Mouse (Mus musculus) left cerebral cortex, postnatal 4 days (tissue): ENCODE data around the gene Polk. TPM values are rescaled to one million over a fixed set of nuclear protein-coding genes. Genes with fewer than 3 reads are reported as not detected.

Source experiments
- total RNA-seq, 2 experiments: library from RNA; stranded (reverse); gene quantifications; 2 replicates each; pipeline ENCODE4 v1.2.3; 2021

Gene Polk
- total RNA-seq, 2 experiments from 2014 or later: 6.8 to 8.4 TPM

Other genes with a start within 250 kb of the Polk start
- gene Poc5, start 154.3 kb downstream of the Polk start, total RNA-seq: 10 to 100 TPM; 33.6 to 35.3 TPM
- not detected for gene Ankdd1b, start 71.4 kb downstream of the Polk start, total RNA-seq
- not detected for gene Gm17622, start 51.8 kb downstream of the Polk start, total RNA-seq
- 10 to 100 TPM; 50.8 to 51.5 TPM for gene Col4a3bp, start within 50 bp of the Polk start, total RNA-seq
- 100 to 1,000 TPM; 399 to 412 TPM for gene Hmgcr, start 128.4 kb upstream of the Polk start, total RNA-seq
- gene Ankrd31, start 205.7 kb upstream of the Polk start, total RNA-seq: under 1 TPM; 0.24 to 0.46 TPM